Mouse (Mus musculus): ENCODE measurements around the gene Olfr800. TPM values are rescaled to one million over a fixed set of nuclear protein-coding genes. Genes with fewer than 3 reads are reported as not detected.

The Olfr800 gene
- polyA plus RNA-seq, 1 experiment, result not detected

DNA sequence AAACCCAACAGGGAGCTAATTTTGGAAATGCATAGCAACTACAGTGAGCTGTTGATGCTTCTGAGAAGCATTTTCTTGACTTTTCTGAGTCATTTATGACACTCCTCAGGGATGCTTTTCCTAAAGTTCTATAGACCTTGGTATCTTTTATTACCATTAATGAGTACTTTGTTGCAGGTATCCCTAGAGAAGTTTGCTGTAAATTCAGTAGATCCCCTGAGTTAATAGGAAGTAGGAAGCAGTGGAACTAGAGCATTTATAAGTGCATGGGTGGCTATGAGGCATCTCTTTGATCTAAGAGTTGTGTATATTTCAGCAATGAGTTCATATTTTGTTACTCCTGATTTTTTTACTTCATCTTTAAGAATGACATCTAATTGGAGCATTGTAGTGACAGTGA, 45.4 kb downstream of the Olfr800 start, which contains the start of gene Olfr804:
TSS of gene Olfr804 (plus strand) at position 301 of the 400 bp plus-strand sequence.
- TF ChIP-seq POLR2A (IDR thresholded peaks at IDR 0.05; ENCODE audit: extremely low read depth, insufficient read depth, low read length) (no peak), CTCF (IDR thresholded peaks at IDR 0.05; ENCODE audit: extremely low read depth, insufficient read depth, low read length) (no peak)
- Histone ChIP-seq H3K4me3 (ENCODE audit: insufficient read depth, low read length) (no peak within 1 kb of the TSS), H3K27ac (ENCODE audit: insufficient read depth, low read length) (no peak within 1 kb of the TSS), H3K4me1 (ENCODE audit: control insufficient read depth, insufficient read depth, low read length) (no peaks in the 10 kb centered on the region)

Other genes starting within 250 kb of the Olfr800 start
- not detected in 2 replicates for gene Olfr786, start 230.4 kb upstream of the Olfr800 start, polyA plus RNA-seq (2012; rRNA removed)
- not detected in 2 replicates for gene Olfr787, start 195.8 kb upstream of the Olfr800 start, polyA plus RNA-seq (2012; rRNA removed)
- gene Olfr788, start 186.7 kb upstream of the Olfr800 start, polyA plus RNA-seq (2012; rRNA removed), result not detected in 2 replicates
- gene Olfr789, start 172.9 kb upstream of the Olfr800 start, polyA plus RNA-seq (2012; rRNA removed), result not detected in 2 replicates
- not detected in 2 replicates for gene Olfr790, start 159.2 kb upstream of the Olfr800 start, polyA plus RNA-seq (2012; rRNA removed)
- not detected in 2 replicates for gene Olfr791, start 135.9 kb upstream of the Olfr800 start, polyA plus RNA-seq (2012; rRNA removed)
- not detected in 2 replicates for gene Olfr792, start 118.5 kb upstream of the Olfr800 start, polyA plus RNA-seq (2012; rRNA removed)
- gene Olfr794, start 90.0 kb upstream of the Olfr800 start, polyA plus RNA-seq (2012; rRNA removed), result not detected in 2 replicates
- not detected in 2 replicates for gene Olfr796, start 45.1 kb upstream of the Olfr800 start, polyA plus RNA-seq (2012; rRNA removed)
- gene Olfr798, start 29.8 kb upstream of the Olfr800 start, polyA plus RNA-seq (2012; rRNA removed), result not detected in 2 replicates
- gene Olfr799, start 20.2 kb upstream of the Olfr800 start, polyA plus RNA-seq (2012; rRNA removed), result not detected in 2 replicates
- not detected in 2 replicates for gene Olfr801, start 16.2 kb downstream of the Olfr800 start, polyA plus RNA-seq (2012; rRNA removed)
- gene Olfr802, start 30.5 kb downstream of the Olfr800 start, polyA plus RNA-seq (2012; rRNA removed), result not detected in 2 replicates
- gene Olfr803, start 36.6 kb downstream of the Olfr800 start, polyA plus RNA-seq (2012; rRNA removed), result not detected in 2 replicates
- gene Olfr804, start 45.5 kb downstream of the Olfr800 start, polyA plus RNA-seq (2012; rRNA removed), result not detected in 2 replicates
- not detected in 2 replicates for gene Olfr805, start 71.7 kb downstream of the Olfr800 start, polyA plus RNA-seq (2012; rRNA removed)
- gene Olfr806, start 84.2 kb downstream of the Olfr800 start, polyA plus RNA-seq (2012; rRNA removed), result not detected in 2 replicates
- not detected in 2 replicates for gene Olfr807, start 100.1 kb downstream of the Olfr800 start, polyA plus RNA-seq (2012; rRNA removed)
- not detected in 2 replicates for gene Olfr808, start 107.8 kb downstream of the Olfr800 start, polyA plus RNA-seq (2012; rRNA removed)
- gene Olfr809, start 116.9 kb downstream of the Olfr800 start, polyA plus RNA-seq (2012; rRNA removed), result not detected in 2 replicates
- not detected in 2 replicates for gene Olfr810, start 137.2 kb downstream of the Olfr800 start, polyA plus RNA-seq (2012; rRNA removed)
- not detected in 2 replicates for gene Olfr811, start 146.7 kb downstream of the Olfr800 start, polyA plus RNA-seq (2012; rRNA removed)
- not detected in 2 replicates for gene Olfr812, start 188.4 kb downstream of the Olfr800 start, polyA plus RNA-seq (2012; rRNA removed)
- gene Olfr813, start 197.7 kb downstream of the Olfr800 start, polyA plus RNA-seq (2012; rRNA removed), result not detected in 2 replicates
- gene Olfr814, start 222.2 kb downstream of the Olfr800 start, polyA plus RNA-seq (2012; rRNA removed), result not detected in 2 replicates
- not detected in 2 replicates for gene Olfr815, start 248.2 kb downstream of the Olfr800 start, polyA plus RNA-seq (2012; rRNA removed)

All from cortical plate, adult 2 months (tissue).